Mouse (Mus musculus) liver, embryonic 11.5 days (tissue): ENCODE data around the gene Frmpd1. TPM values are rescaled to one million over a fixed set of nuclear protein-coding genes. Genes with fewer than 3 reads are reported as not detected.

ENCODE experiments used
- ATAC-seq: fragments of 200-750 bp; cut with Nextera tagmentation; replicated peaks from 2 replicates; pipeline ENCODE4 v1.8.0; 2017; ENCODE audit warnings: moderate number of reproducible peaks, mild to moderate bottlenecking, moderate TSS enrichment, moderate library complexity; ENCODE audit not compliant: low FRiP score
- DNase-seq: peaks from one replicate; pipeline ENCODE4 v3.0.0-alpha.2; 2017; ENCODE audit warnings: low spot score
- H3K27ac ChIP-seq: fragments of 300-500 bp; sonication (generic); 2 replicates; pipeline ENCODE4 v1.5.1; 2014; ENCODE audit warnings: mild to moderate bottlenecking, low read depth, low read length, control low read depth
- H3K27me3 ChIP-seq: fragments of 300-500 bp; sonication (generic); replicated peaks from 2 replicates; pipeline ENCODE4 v1.6.1; 2014; ENCODE audit warnings: low read length, mixed read lengths; ENCODE audit not compliant: control insufficient read depth, insufficient read depth
- H3K36me3 ChIP-seq: fragments of 300-500 bp; sonication (generic); 2 replicates; pipeline ENCODE4 v1.6.1; 2014; ENCODE audit warnings: mild to moderate bottlenecking, low read length, moderate library complexity, mixed read lengths; ENCODE audit not compliant: control insufficient read depth, insufficient read depth
- H3K4me1 ChIP-seq: fragments of 300-500 bp; sonication (generic); replicated peaks from 2 replicates; pipeline ENCODE4 v1.6.1; 2014; ENCODE audit warnings: low read length, mixed read lengths; ENCODE audit not compliant: control insufficient read depth, insufficient read depth
- H3K4me2 ChIP-seq: fragments of 300-500 bp; sonication (generic); 2 replicates; pipeline ENCODE4 v1.6.1; 2014; ENCODE audit warnings: mild to moderate bottlenecking, control low read depth, moderate library complexity
- H3K4me3 ChIP-seq: fragments of 300-500 bp; sonication (generic); 2 replicates; pipeline ENCODE4 v1.5.1; 2014; ENCODE audit warnings: low read depth, low read length, control low read depth
- H3K9ac ChIP-seq: fragments of 300-500 bp; sonication (generic); 2 replicates; pipeline ENCODE4 v1.6.1; 2014; ENCODE audit warnings: low read depth, low read length, control low read depth
- H3K9me3 ChIP-seq: fragments of 300-500 bp; sonication (generic); 2 replicates; pipeline ENCODE4 v1.6.1; 2016; ENCODE audit warnings: low read length, inconsistent platforms, mixed read lengths; ENCODE audit not compliant: control insufficient read depth
- WGBS: fragments of 180-500 bp; shearing (Covaris S2); extraction: QIAGEN DNeasy Blood & Tissue Kit; methylation state at CpG from one replicate; pipeline ENCODE4 v1.1.7; 2014; 5-methylcytosine and 5-hydroxymethylcytosine counted together
- polyA plus RNA-seq: library from polyadenylated mRNA; unstranded; fragments of >200 nt; fragmentation: Nextera tagmentation; extraction: Ambion mirVana; gene quantifications from 2 replicates; pipeline ENCODE4 v1.2.1, GENCODE M21; 2014

The Frmpd1 gene
- polyA plus RNA-seq, 1 experiment from 2014 or later: 1.3 TPM

GRCm38 (mm10) chr4:45243211-45243902 is 58.7 kb downstream of the Frmpd1 start:
- no peaks in the 10 kb centered on the region for H3K27me3 ChIP-seq
- peak overlapping the region; percentile 81 for H3K27ac ChIP-seq
- peak; percentile 44 for DNase-seq
- WGBS: 24% methylated on average over 15 of the region's 15 CpGs
- peak; percentile 96 for ATAC-seq
- H3K4me1 ChIP-seq: peaks cover 22% of the 10 kb centered on the region
- peak overlapping the region; percentile 52 for H3K4me2 ChIP-seq
- no peaks in the 10 kb centered on the region for H3K9me3 ChIP-seq
- H3K4me3 ChIP-seq: no peak overlapping the region
- peak overlapping the region; percentile 27; the same call in 1 of the 2 replicates for H3K9ac ChIP-seq
- no peaks in the 10 kb centered on the region for H3K36me3 ChIP-seq

GRCm38 (mm10) chr4:45251265-45251664 is 66.6 kb downstream of the Frmpd1 start:
- no peaks in the 10 kb centered on the region for H3K4me1 ChIP-seq
- ATAC-seq (no peak), DNase-seq (no peak)
- no peak overlapping the region for H3K27ac ChIP-seq
- WGBS: 87% methylated on average over 8 of the region's 8 CpGs
- no peak overlapping the region for H3K4me2 ChIP-seq
- no peaks in the 10 kb centered on the region for H3K27me3 ChIP-seq
- no peak overlapping the region for H3K9ac ChIP-seq
- H3K36me3 ChIP-seq: no peaks in the 10 kb centered on the region
- H3K4me3 ChIP-seq: no peak overlapping the region
- no peaks in the 10 kb centered on the region for H3K9me3 ChIP-seq

DNA sequence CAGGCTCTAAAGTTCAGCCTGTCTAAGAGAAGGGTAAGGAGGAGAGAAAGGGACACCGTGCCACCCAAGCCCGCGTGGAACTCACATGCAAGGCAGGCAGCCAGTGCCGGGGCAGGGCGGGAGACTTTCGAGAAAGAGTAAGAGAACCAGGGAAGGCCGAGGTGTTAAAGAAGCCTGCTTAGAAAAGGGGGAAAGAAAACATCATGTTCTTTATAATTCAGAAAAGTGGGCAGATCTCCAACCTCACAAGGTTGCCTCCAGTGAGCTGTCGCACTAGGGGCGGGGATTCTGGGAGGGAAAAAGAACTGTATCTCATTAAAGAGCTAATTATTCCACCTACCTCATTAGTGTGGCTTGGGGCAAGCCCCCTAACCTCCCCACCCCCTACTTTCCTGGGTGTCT is 68.2 kb downstream of the Frmpd1 start:
- ATAC-seq (no peak), DNase-seq (no peak)
- H3K4me3 ChIP-seq: no peak overlapping the region
- H3K9ac ChIP-seq: no peak overlapping the region
- H3K9me3 ChIP-seq: no peaks in the 10 kb centered on the region
- no peak overlapping the region for H3K4me2 ChIP-seq
- no peak overlapping the region for H3K27ac ChIP-seq
- H3K27me3 ChIP-seq: no peaks in the 10 kb centered on the region
- 63% methylated on average over 9 of the region's 9 CpGs for WGBS
- no peaks in the 10 kb centered on the region for H3K36me3 ChIP-seq
- H3K4me1 ChIP-seq: no peaks in the 10 kb centered on the region

- Histone ChIP-seq H3K36me3 (no peaks in the 10 kb centered on the region), H3K9ac (no peak overlapping the region), H3K9me3 (no peaks in the 10 kb centered on the region), H3K4me3 (no peak overlapping the region), H3K4me1 (no peaks in the 10 kb centered on the region), H3K27ac (no peak overlapping the region), H3K27me3 (no peaks in the 10 kb centered on the region), H3K4me2 (no peak overlapping the region)
- DNase-seq: no peak
- ATAC-seq: no peak
- WGBS: 57% methylated on average over 11 of the region's 11 CpGs
Measured at GRCm38 (mm10) chr4:45253839-45254601, 69.3 kb downstream of the Frmpd1 start.

DNA sequence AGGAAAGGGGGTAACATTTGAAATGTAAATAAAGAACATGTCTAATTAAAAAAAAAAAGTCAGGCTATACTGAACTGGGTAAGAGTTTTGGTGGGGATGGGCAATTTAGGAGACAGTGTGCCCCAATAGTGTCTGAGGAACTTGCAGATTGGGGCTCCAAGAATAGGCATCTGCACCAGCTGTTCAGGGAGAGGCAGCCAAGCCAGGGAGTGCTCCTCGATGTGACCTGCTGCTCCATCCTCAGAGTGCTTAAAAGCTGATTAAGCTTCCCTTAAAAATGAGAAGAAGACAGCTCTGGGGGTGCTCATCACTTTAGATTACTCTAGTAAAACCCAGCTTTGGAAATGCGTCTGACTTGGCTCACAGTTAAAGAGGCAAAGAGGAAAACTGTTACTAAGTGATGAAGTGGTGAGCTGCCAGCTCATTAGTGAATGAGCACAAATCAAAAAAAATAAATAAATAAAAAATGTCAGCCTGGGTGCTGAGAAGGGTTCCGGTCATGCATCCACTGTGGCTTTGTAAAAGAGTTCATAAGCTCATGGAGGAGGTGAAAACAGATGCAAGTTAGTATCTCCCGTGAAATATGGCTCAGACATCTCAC is 74.7 kb downstream of the Frmpd1 start:
- no peaks in the 10 kb centered on the region for H3K36me3 ChIP-seq
- no peaks in the 10 kb centered on the region for H3K27me3 ChIP-seq
- ATAC-seq: no peak
- H3K27ac ChIP-seq: no peak overlapping the region
- no peak overlapping the region for H3K4me3 ChIP-seq
- 58% methylated on average over 4 of the region's 4 CpGs for WGBS
- no peak overlapping the region for H3K9ac ChIP-seq
- no peaks in the 10 kb centered on the region for H3K9me3 ChIP-seq
- DNase-seq: no peak
- no peaks in the 10 kb centered on the region for H3K4me1 ChIP-seq
- H3K4me2 ChIP-seq: no peak overlapping the region

GRCm38 (mm10) chr4:45261551-45261950 is 76.9 kb downstream of the Frmpd1 start:
- H3K4me3 ChIP-seq: no peak overlapping the region
- H3K9me3 ChIP-seq: no peaks in the 10 kb centered on the region
- no peak for ATAC-seq
- H3K27me3 ChIP-seq: no peaks in the 10 kb centered on the region
- WGBS: 86% methylated on average over 4 of the region's 4 CpGs
- H3K27ac ChIP-seq: no peak overlapping the region
- no peak overlapping the region for H3K4me2 ChIP-seq
- no peaks in the 10 kb centered on the region for H3K36me3 ChIP-seq
- no peak for DNase-seq
- H3K9ac ChIP-seq: no peak overlapping the region
- no peaks in the 10 kb centered on the region for H3K4me1 ChIP-seq

- H3K4me2 ChIP-seq: peak overlapping the region; percentile 1; the same call in 1 of the 2 replicates
Measured at GRCm38 (mm10) chr4:45267883-45268282, 83.2 kb downstream of the Frmpd1 start.

GRCm38 (mm10) chr4:45271041-45271452 is 86.4 kb downstream of the Frmpd1 start:
- DNase-seq (no peak), ATAC-seq (no peak)
- H3K4me3 ChIP-seq: no peak overlapping the region
- peaks cover 12% of the 10 kb centered on the region for H3K4me1 ChIP-seq
- H3K27ac ChIP-seq: no peak overlapping the region
- 82% methylated on average over 10 of the region's 10 CpGs for WGBS
- H3K27me3 ChIP-seq: no peaks in the 10 kb centered on the region
- no peak overlapping the region for H3K9ac ChIP-seq
- no peaks in the 10 kb centered on the region for H3K9me3 ChIP-seq
- no peak overlapping the region for H3K4me2 ChIP-seq
- H3K36me3 ChIP-seq: no peaks in the 10 kb centered on the region; the same call in 1 of the 2 replicates

More at GRCm38 (mm10) chr4:45267883-45268282, 83.2 kb downstream of the Frmpd1 start:
- no peak overlapping the region for H3K4me3 ChIP-seq
- H3K27me3 ChIP-seq: no peaks in the 10 kb centered on the region
- no peak overlapping the region for H3K27ac ChIP-seq
- WGBS: 30% methylated on average over 3 of the region's 3 CpGs
- peaks cover 12% of the 10 kb centered on the region for H3K4me1 ChIP-seq
- H3K9me3 ChIP-seq: no peaks in the 10 kb centered on the region
- no peak overlapping the region for H3K9ac ChIP-seq
- no peaks in the 10 kb centered on the region for H3K36me3 ChIP-seq
- ATAC-seq: peak; percentile 89
- no peak for DNase-seq
